Mouse (Mus musculus): Measurements from ENCODE around the gene Mfap1a.
"Not testable (repeated sequence)": the region's sequence is repeated elsewhere in the genome, so short reads cannot be mapped to it uniquely, and the experiment has no call there.

The Mfap1a gene

GRCm38 (mm10) chr2:121475306-121475705 lies 31.2 kb downstream of the Mfap1a start:
- not testable (repeated sequence) for DNase-seq (ENCODE audit: low spot score in 2 of 2)

- DNase-seq (ENCODE audit: low spot score in 2 of 2) = no peak
Observed at GRCm38 (mm10) chr2:121474180-121474535, 32.3 kb downstream of the Mfap1a start.

GRCm38 (mm10) chr2:121473301-121474179 lies 32.9 kb downstream of the Mfap1a start, which contains the start of gene Mfap1b:
TSS of gene Mfap1b (minus strand) at chr2:121474067.
- DNase-seq (ENCODE audit: low spot score in 2 of 2) = peak; percentile 82 to 86

- not testable (repeated sequence) for DNase-seq (ENCODE audit: low spot score in 2 of 2)
Observed at GRCm38 (mm10) chr2:121472783-121473182, 33.7 kb downstream of the Mfap1a start.

- DNase-seq (ENCODE audit: low spot score in 2 of 2) = not testable (repeated sequence)
Observed at GRCm38 (mm10) chr2:121468982-121469381, 37.5 kb downstream of the Mfap1a start.

- no peak for DNase-seq (ENCODE audit: low spot score in 2 of 2)
Observed at GRCm38 (mm10) chr2:121460071-121460470, 46.4 kb downstream of the Mfap1a start.

- DNase-seq (ENCODE audit: low spot score in 2 of 2) = peak; percentile 77 to 79
Observed at GRCm38 (mm10) chr2:121456692-121457642, 49.5 kb downstream of the Mfap1a start, which contains the start of gene Serinc4. TSS of gene Serinc4 (minus strand) at chr2:121456781.

GRCm38 (mm10) chr2:121455534-121455933 lies 50.9 kb downstream of the Mfap1a start:
- no peak for DNase-seq (ENCODE audit: low spot score in 2 of 2)

GRCm38 (mm10) chr2:121453917-121454316 lies 52.5 kb downstream of the Mfap1a start:
- DNase-seq (ENCODE audit: low spot score in 2 of 2) = no peak

- no peak for DNase-seq (ENCODE audit: low spot score in 2 of 2)
Observed at GRCm38 (mm10) chr2:121452990-121453389, 53.5 kb downstream of the Mfap1a start, which contains the start of gene Hypk. TSS of gene Hypk (plus strand) at chr2:121453290.

- no peak for DNase-seq (ENCODE audit: low spot score in 2 of 2)
Observed at GRCm38 (mm10) chr2:121452361-121452760, 54.1 kb downstream of the Mfap1a start.

- DNase-seq (ENCODE audit: low spot score in 2 of 2) = peak; percentile 40 to 49
Observed at GRCm38 (mm10) chr2:121450093-121450492, 56.4 kb downstream of the Mfap1a start.

GRCm38 (mm10) chr2:121449545-121450011 lies 56.9 kb downstream of the Mfap1a start:
- peak in 1 of 2 experiments; percentile 44 for DNase-seq (ENCODE audit: low spot score in 2 of 2)

- DNase-seq (ENCODE audit: low spot score in 2 of 2) = peak; percentile 100
Observed at GRCm38 (mm10) chr2:121448739-121449535, 57.5 kb downstream of the Mfap1a start, which contains the start of gene Serf2. TSS of gene Serf2 (plus strand) at chr2:121449195.

GRCm38 (mm10) chr2:121448136-121448535 lies 58.3 kb downstream of the Mfap1a start:
- DNase-seq (ENCODE audit: low spot score in 2 of 2) = peak; percentile 50 to 67

GRCm38 (mm10) chr2:121447006-121447405 lies 59.5 kb downstream of the Mfap1a start:
- DNase-seq (ENCODE audit: low spot score in 2 of 2) = no peak

- no peak for DNase-seq (ENCODE audit: low spot score in 2 of 2)
Observed at GRCm38 (mm10) chr2:121446506-121446905, 60.0 kb downstream of the Mfap1a start.

GRCm38 (mm10) chr2:121445117-121445516 lies 61.3 kb downstream of the Mfap1a start:
- no peak for DNase-seq (ENCODE audit: low spot score in 2 of 2)

GRCm38 (mm10) chr2:121444178-121444577 lies 62.3 kb downstream of the Mfap1a start, which contains the start of gene Ell3:
TSS of gene Ell3 (minus strand) at chr2:121444278.
- DNase-seq (ENCODE audit: low spot score in 2 of 2) = no peak

- no peak for DNase-seq (ENCODE audit: low spot score in 2 of 2)
Observed at GRCm38 (mm10) chr2:121443068-121443349, 63.5 kb downstream of the Mfap1a start.
